Mouse (Mus musculus) urinary bladder, postnatal 14 days (tissue): ENCODE data around the gene Thoc3.
"Not testable (repeated sequence)": the region's sequence is repeated elsewhere in the genome, so short reads cannot be mapped to it uniquely, and the experiment has no call there.

Experiments
- DNase-seq: peaks from one replicate; pipeline ENCODE4 v3.0.0; 2021; ENCODE audit warnings: low spot score

Thoc3 gene

GRCm38 (mm10) chr13:54468098-54469011 is at the start of gene Thoc3:
TSS of gene Thoc3 (minus strand) at chr13:54468849.
- DNase-seq, result peak; percentile 90

GRCm38 (mm10) chr13:54505920-54506319 is 37.3 kb upstream of the Thoc3 start:
- DNase-seq, result no peak

DNA sequence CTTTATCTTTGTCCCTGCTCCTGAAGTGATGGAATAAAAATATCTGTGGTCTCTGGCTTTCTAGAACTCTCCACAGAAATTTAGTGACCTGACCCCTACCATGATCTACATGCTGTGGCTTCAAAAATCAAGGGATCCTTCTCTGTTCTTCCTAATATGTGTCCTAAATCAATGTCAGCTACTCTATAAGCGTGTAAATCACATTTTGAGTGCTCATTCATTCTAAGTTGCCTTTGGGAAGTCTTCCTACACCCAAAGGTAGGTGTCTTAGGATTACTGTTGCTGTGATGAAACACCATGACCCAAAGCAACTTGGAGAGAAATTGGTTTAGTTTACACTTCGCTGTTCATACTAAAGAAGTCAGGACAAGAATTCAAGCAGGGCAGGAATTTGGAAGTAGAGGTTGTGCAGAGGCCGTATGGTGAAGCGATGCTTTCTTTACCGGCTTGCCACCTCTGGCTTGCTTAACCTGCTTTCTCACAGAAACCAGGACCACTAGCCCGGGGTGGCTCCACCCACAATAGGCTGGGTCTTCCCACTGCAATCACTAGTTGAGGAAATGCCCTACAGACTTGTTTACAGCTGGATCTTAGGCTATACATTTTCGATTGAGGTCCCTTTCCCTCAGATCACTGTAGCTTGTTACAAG is 36.1 kb upstream of the Thoc3 start:
- no peak for DNase-seq

DNA sequence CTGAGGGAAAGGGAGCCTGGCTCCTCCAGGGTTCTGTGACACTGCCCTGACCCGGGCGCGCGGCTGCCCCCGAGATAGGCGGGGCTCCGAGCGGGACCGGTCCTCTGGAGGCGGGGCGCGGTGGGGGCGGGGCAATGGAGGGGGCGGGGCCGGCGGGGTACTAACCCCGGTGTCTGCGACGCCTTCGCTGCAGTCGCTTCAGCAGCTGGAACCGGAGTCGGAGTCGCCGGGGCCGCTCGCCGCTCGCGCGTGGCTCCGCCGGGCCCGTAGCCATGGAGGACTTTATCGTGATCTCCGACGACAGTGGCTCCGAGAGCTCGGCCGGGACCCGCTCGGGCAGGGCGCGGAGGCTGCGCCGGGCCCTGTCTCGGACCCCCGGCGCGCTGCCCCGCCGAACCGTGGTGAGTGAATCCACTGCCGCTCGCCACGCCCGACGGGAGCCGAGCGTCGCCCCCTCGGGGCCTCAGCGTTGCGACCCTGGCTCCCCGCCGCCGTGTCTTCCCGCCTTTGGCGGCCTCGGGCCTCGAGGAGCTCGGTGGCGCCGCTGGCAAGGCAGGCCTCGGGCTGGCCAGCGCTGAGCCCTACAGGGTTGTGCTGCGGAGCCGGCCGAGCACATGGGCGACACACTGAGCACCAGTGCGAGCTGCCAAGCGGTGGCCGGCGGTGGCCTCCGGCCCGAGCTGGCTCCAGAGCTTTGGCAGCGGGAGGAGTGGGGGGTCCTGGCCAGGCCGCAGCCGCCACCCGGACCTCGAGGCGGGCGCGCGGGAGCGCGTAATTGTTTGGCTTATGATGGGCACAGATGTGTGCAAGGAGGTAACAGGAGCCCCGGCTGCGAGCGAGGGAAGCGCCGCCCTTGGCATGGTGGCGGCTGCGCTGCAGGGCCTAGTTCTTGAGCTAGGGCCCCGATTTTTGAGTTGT is 35.2 kb upstream of the Thoc3 start, which contains the start of gene Simc1:
TSS of gene Simc1 (plus strand) at position 176 of the 918 bp plus-strand sequence.
- DNase-seq, result peak; percentile 73

DNA sequence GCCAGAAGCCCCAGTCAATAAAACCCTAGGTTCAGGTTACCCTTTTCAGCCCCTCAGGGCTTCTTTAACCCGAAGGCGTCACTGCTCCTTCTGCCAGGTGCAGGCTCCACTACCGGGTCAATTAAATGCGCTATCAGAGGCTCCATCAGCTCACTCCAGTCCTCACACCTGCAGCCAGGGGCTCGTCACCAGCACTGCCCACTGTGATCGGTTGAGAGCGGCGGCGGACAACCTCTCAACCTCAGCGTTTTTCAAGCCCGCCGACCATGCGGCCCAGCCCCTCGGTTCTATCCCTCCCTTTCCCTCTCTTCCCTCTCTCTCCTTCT is 34.6 kb upstream of the Thoc3 start:
- no peak for DNase-seq

GRCm38 (mm10) chr13:54501957-54502690 is 33.5 kb upstream of the Thoc3 start:
- DNase-seq, result no peak

DNA sequence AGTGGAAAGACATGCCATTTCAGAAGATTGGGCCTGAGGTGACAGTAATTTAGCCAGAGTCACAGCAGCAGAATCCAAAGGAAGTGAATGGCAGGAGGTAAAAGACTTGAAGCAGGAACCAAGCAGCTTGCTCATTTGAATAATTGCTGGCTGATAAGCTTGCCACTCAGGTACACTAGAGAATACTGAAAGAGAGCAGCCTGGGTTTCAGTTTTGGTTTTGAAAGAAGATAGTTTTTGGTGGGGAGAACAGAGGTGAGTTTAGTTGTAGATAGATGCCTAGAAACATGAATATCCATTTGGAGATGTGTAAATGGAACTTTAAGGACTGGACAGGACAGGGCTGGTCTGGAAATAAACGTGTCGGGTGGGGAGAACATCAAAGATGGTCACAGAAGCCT is 32.7 kb upstream of the Thoc3 start:
- DNase-seq, result no peak

DNA sequence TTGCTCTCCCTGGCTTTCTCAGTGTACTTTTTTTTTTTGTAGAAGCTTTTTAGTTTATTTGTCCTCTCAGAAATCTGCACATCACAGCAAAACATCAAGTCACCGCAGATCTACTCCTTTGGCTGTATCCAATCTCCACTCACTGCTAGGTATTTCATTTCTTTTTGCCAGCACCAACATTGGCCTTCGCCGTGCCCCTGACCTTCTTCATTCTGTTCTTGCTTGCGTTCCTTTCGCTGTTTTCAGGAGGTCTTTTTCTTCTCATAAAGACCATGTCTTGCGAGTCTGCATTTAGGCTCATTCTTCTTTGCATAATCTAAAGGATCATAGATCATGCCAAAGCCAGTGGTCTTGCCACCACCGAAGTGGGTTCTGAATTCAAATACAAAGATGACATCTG is 30.9 kb upstream of the Thoc3 start:
- not testable (repeated sequence) for DNase-seq

DNA sequence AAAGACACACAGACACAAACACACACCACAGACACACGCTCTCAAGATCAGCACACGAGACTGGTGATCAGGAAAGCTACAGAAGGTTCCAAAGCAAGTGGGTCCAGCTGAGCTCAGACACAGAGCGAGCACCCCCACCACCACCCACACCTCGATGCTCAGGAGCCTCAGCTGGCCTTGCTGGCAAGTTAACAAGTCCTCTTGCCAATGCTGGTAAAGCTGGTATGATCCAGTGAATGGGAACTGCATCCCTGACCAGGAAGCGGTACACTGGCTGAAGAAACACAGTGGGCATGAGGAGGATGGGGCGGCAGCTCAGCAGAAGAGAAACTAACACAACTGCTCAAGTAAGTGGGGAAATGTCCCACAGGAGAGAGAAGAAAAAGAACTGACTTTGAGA is 22.7 kb upstream of the Thoc3 start:
- DNase-seq, result no peak

GRCm38 (mm10) chr13:54490411-54490810 is 21.8 kb upstream of the Thoc3 start:
- no peak for DNase-seq

DNA sequence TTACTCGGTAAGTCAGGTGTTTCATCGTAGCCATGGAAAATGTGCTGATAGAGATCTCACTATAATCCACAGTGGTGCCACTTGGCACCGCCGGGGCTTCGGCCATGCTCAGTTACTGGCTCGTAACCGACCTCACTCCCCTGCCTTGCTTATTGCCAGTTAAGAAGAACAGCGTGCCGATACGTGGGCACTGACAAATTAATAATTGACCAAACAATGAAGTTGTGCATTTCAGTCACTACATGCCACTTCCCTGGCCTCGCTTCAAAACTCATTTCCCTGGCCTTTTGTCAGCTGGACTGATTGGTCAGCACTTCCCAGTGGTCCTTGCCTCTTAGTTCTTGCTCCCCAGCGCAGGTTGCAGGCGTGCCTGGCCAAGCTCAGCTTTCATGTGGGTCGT is 12.8 kb upstream of the Thoc3 start:
- no peak for DNase-seq

DNA sequence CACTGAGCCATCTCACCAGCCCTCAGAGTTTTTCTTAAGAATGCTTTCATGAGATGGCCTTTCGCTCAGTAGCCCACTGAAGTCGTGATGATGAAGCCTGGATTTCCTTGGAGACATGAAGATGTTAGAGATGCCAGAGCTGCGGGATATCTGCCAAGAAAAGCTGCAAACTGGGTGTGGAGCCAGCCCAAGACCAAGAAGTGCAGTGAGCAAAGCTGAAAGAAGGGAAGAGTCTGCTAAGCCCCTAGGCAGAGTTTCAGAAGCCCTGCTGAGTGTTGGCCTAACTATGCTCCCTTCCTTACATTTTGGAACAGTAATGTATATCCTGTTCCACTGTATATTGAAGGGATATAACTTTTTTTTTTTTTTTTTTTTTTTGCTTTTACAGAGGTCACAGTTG is 10.6 kb upstream of the Thoc3 start:
- DNase-seq, result peak; percentile 15

DNA sequence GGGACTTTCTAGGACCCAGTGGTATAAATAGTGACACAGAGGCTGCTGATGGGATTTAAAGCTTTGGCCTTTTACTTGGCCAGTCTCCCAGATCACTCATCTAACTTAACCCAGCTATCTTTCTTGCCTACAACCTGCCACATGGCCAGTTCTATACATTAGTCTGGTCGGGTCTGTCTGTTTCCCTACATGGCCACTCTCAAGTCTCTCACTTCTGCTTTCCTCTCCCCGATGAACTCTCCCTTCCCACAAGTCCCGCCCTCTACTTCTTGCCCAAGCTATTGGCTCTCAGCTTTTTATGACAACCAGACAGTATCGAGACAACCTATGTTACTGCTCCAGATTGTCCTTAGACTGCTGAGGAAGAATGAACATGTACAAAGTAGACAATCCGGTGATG is 7.1 kb upstream of the Thoc3 start:
- DNase-seq, result no peak

DNA sequence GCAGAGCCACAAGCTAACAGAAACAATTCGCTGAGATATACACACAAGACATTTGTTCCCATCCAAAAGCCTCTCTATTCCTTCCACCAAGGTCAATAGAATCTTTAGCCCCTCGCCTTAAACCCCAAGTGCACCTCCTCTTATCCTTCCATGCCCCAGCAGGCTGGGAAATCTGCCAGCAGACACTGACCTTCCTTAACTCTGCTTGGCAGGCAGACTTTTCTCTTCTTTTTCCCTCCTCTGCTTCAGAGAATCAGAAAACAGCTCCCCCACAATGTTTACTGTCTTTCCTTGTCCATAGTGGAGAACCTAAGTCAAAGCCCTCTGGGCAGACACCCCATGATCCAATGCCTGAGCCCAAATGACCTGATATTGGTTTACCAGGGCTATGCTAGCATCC is 6.3 kb upstream of the Thoc3 start:
- DNase-seq, result no peak

- DNase-seq, result no peak
Measured at GRCm38 (mm10) chr13:54471967-54472366, 3.3 kb upstream of the Thoc3 start.

DNA sequence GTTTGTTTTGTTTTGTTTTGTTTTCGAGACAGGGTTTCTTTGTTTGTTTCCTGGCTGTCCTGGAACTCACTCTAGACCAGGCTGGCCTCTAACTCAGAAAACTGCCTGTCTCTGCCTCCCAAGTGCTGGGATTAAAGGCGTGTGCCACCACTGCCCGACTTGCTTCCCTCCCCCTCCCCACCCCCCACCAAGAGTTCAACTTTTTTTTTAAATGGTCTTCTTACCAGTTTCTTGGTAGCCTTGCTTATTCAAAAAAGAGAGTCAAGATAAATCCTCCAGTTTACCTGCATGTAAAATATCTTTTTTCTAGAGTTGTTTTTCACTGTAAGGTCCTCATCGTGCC is 334 bp upstream of the Thoc3 start:
- no peak for DNase-seq

DNA sequence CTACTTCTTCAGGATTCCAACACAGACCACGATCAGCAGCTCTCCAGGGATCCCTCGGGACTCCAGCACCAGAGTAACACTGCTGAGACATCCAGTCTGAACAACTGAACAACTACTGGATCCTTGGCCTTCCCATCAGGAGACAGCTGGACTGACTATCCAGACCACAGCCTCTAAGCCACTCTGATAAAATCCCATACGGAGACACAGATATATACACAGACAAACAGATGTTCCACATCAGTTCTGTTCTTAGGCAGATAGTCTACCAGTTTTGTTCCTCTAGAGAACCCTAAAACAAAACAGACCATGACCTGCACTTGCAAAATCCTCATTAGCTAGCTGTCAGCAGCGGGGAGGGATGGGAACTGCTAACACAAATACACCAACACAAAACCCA is 9.4 kb downstream of the Thoc3 start:
- no peak for DNase-seq

GRCm38 (mm10) chr13:54457062-54457461 is 11.6 kb downstream of the Thoc3 start:
- peak; percentile 20 for DNase-seq

DNA sequence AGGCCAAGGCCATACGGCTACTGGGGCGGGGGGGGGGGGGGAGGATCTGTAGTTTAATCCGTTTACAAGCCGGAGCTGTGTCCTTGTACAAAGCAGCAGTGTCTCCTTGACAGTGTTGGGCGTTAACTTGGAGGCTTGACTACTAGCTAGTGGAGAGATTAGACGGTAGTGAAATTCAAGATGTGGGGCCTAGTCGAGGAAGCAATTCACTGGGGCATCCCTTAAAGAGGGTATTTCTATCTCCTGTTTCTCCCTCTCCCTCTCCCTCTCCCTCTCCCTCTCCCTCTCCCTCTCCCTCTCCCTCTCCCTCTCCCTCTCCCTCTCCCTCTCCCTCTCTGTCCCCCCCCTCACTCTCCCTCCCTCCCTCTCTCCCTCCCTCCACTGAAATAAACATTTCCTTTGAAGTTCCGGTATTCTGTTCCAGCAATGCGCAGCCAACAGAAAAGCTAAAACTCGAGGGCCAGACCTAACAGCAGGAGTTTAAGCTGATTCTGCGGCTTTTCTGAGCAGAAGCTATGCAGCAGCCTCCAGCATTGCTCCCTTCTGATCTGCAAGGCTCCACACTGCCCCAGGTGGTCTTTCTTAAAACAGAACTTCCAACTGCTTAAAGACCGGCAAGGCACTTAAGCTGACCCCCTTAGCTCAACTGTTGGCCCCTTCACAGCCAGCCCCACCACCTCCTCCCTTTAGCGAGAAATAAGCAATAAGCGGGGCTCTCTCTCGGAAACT is 21.0 kb downstream of the Thoc3 start:
- DNase-seq, result no peak

- peak; percentile 82 for DNase-seq
Measured at GRCm38 (mm10) chr13:54446686-54447495, 21.8 kb downstream of the Thoc3 start.
